12 mouse cellular contexts compared by ENCODE assay signal in the genomic region with DNA sequence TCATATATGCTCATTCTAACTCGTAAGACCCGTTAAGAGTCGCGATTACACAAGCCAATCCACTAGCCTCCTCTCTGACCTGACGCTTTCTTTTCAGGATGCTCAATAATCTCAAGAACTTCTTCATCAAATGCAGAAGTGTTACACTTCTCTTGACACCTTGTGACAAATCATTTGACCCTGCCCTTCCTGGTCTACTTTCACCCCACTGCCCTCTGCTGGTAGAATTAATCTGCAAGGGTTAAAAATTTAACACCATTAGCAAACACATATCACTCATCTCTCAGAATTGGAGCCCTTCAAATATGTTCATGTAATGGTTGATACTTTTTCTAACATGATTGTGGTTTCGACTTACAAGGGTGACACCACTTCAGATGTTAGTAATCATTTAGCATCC. TPM values are rescaled to one million over a fixed set of nuclear protein-coding genes. Genes with fewer than 3 reads are reported as not detected.
DNase-seq lines count a peak whose midpoint lies in the region; ATAC-seq and TF ChIP-seq lines count a peak whose summit lies in the region.
"Had no signal": no experiment of that assay in that cellular context is flagged by ENCODE, and none has a peak within 500 bp of the region (broad histone marks: within the 10 kb centered on the region; RNA-seq: fewer than 3 reads in every experiment).

No protein-coding gene starts in this region.

- no peak overlapping the region for H3K4me2 ChIP-seq in lung, embryonic 14.5 days
- H3K4me2 ChIP-seq: embryonic facial prominence, embryonic 13.5 days; heart, embryonic 12.5 days; limb, embryonic 13.5 days had no signal

- no peaks in the 10 kb centered on the region for H3K9me3 ChIP-seq in lung, embryonic 14.5 days (ENCODE audit: low read depth, low read length)
- H3K9me3 ChIP-seq in forebrain, embryonic 10.5 days, result no peaks in the 10 kb centered on the region
- H3K9me3 ChIP-seq: embryonic facial prominence, embryonic 13.5 days; heart, embryonic 12.5 days; limb, embryonic 13.5 days had no signal

- no peak overlapping the region for H3K4me3 ChIP-seq in lung, embryonic 14.5 days (ENCODE audit: low read depth, low read length)
- H3K4me3 ChIP-seq in forebrain, embryonic 10.5 days, result no peak overlapping the region
- H3K4me3 ChIP-seq: embryonic facial prominence, embryonic 13.5 days; heart, embryonic 12.5 days; limb, embryonic 13.5 days had no signal

- no peak overlapping the region for H3K27ac ChIP-seq in lung, embryonic 14.5 days (ENCODE audit: low read depth)
- H3K27ac ChIP-seq in forebrain, embryonic 10.5 days, result no peak overlapping the region
- H3K27ac ChIP-seq: embryonic facial prominence, embryonic 13.5 days; limb, embryonic 13.5 days had no signal

- no peak overlapping the region for H3K9ac ChIP-seq in lung, embryonic 14.5 days
- H3K9ac ChIP-seq: embryonic facial prominence, embryonic 13.5 days; heart, embryonic 12.5 days; limb, embryonic 13.5 days had no signal

- no peak for ATAC-seq in lung, embryonic 14.5 days (ENCODE audit: insufficient read depth)
- ATAC-seq: inflammation-experienced regulatory T-cells, adult 6 months had no signal

- no peaks in the 10 kb centered on the region for H3K36me3 ChIP-seq in lung, embryonic 14.5 days (ENCODE audit: insufficient read depth)
- no peaks in the 10 kb centered on the region for H3K36me3 ChIP-seq in forebrain, embryonic 10.5 days (replicated peaks)
- H3K36me3 ChIP-seq: embryonic facial prominence, embryonic 13.5 days; limb, embryonic 13.5 days had no signal

- no peaks in the 10 kb centered on the region for H3K4me1 ChIP-seq in lung, embryonic 14.5 days (ENCODE audit: insufficient read depth)
- H3K4me1 ChIP-seq in forebrain, embryonic 10.5 days, result no peaks in the 10 kb centered on the region
- H3K4me1 ChIP-seq: embryonic facial prominence, embryonic 13.5 days; limb, embryonic 13.5 days had no signal

- peak; percentile 25; the same call in 1 of the 2 replicates for TF ChIP-seq CTCF in lung, embryonic 14.5 days (IDR thresholded peaks at IDR 0.05; ENCODE audit: low read depth)

- 71% methylated on average over 6 of the region's 6 CpGs for WGBS in lung, embryonic 14.5 days
- 84% methylated on average over 6 of the region's 6 CpGs for WGBS in forebrain, embryonic 10.5 days

- H3K27me3 ChIP-seq in lung, embryonic 14.5 days (ENCODE audit: insufficient read depth, low read length), result no peaks in the 10 kb centered on the region
- H3K27me3 ChIP-seq in forebrain, embryonic 10.5 days (ENCODE audit: poor library complexity, severe bottlenecking), result no peaks in the 10 kb centered on the region
- H3K27me3 ChIP-seq: embryonic facial prominence, embryonic 13.5 days; heart, embryonic 12.5 days; limb, embryonic 13.5 days had no signal

- DNase-seq in lung, embryonic 14.5 days, result no peak
- no peak for DNase-seq in lung, adult 18-20 months
- DNase-seq in A20 (ENCODE audit: low read depth, low spot score) (peak; percentile 55), ES-CJ7 (ENCODE audit: low read depth, low spot score) (peak; percentile 12)
- DNase-seq in embryo, embryonic 9.5 days (ENCODE audit: extremely low spot score), result peak; percentile 14
- DNase-seq in Muller cell, postnatal 12 days (ENCODE audit: inconsistent ontology term), result no peak
- DNase-seq in forebrain, embryonic 10.5 days (ENCODE audit: extremely low spot score, low spot score), result no peak
- DNase-seq in heart, adult 8-10 months (ENCODE audit: low spot score), result no peak

RNA-seq across cellular contexts. Expression of gene Tmem167, which starts 37.2 kb away (rescaled TPM):
- 75.1 and 77.4 TPM in 2 replicates for polyA plus RNA-seq in lung, embryonic 14.5 days (2014; fragmentation: Nextera tagmentation; extraction: Ambion mirVana)
- polyA plus RNA-seq in forebrain, embryonic 10.5 days (2016; fragmentation: Nextera tagmentation; extraction: Ambion mirVana), result 59.5 and 67.8 TPM in 2 replicates
- 1 to 10 TPM; 4.6 to 6.4 (median 5.6) TPM for total RNA-seq in heart, adult 8-10 months (2022)

RNA-seq across cellular contexts. Expression of gene Xrcc4, which starts 37.7 kb away (rescaled TPM):
- 10.5 and 11.2 TPM in 2 replicates for polyA plus RNA-seq in lung, embryonic 14.5 days (2014; fragmentation: Nextera tagmentation; extraction: Ambion mirVana)
- polyA plus RNA-seq in forebrain, embryonic 10.5 days (2016; fragmentation: Nextera tagmentation; extraction: Ambion mirVana), result 7.4 and 9.5 TPM in 2 replicates
- 10 to 100 TPM in 2 of 4 experiments, 1 to 10 TPM in 2; 7.7 to 17.3 (median 10.2) TPM for total RNA-seq in heart, adult 8-10 months (2022)

Comparison
In these comparisons a context has a peak if more than half of its experiments do, and no peak if none do; other contexts are left out.
1. DNase-seq: peak in A20 (single experiment), ES-CJ7 (single experiment) and embryo, embryonic 9.5 days (single experiment); none in lung, embryonic 14.5 days (single experiment), lung, adult 18-20 months (0 of 2), Muller cell, postnatal 12 days (single experiment), forebrain, embryonic 10.5 days (single experiment) and heart, adult 8-10 months (single experiment).